Comparison of ENCODE assay signal across 8 mouse cellular contexts in genomic region chr5:34288154-34288716, GRCm38 (mm10). TPM values are rescaled to one million over a fixed set of nuclear protein-coding genes. Genes with fewer than 3 reads are reported as not detected.
DNase-seq lines count a peak whose midpoint lies in the region; ATAC-seq lines count a peak whose summit lies in the region.

Gene Zfyve28, minus strand, starts transcription at chr5:34288449.
Gene Cfap99, plus strand, starts transcription at chr5:34288600.

- peak within 1 kb of the TSS; percentile 92 for H3K4me2 ChIP-seq in hindbrain, embryonic 15.5 days

- H3K27ac ChIP-seq in hindbrain, embryonic 15.5 days (replicated peaks), result peak within 1 kb of the TSS; percentile 74

- peak within 1 kb of the TSS; percentile 70 for H3K9ac ChIP-seq in hindbrain, embryonic 15.5 days

- under 1% methylated on average over 81 of the region's 83 CpGs for WGBS in hindbrain, embryonic 15.5 days

- no peaks in the 10 kb centered on the region for H3K36me3 ChIP-seq in hindbrain, embryonic 15.5 days

- H3K4me1 ChIP-seq in hindbrain, embryonic 15.5 days (replicated peaks), result peaks cover 22% of the 10 kb centered on the region

- H3K4me3 ChIP-seq in hindbrain, embryonic 15.5 days, result peak within 1 kb of the TSS; percentile 89

- H3K27me3 ChIP-seq in hindbrain, embryonic 15.5 days, result peaks cover 6% of the 10 kb centered on the region

- no peaks in the 10 kb centered on the region for H3K9me3 ChIP-seq in hindbrain, embryonic 15.5 days

- peak; percentile 99 for ATAC-seq in hindbrain, embryonic 15.5 days (ENCODE audit: low FRiP score, low read depth)

- peak; percentile 90 for DNase-seq in MN1 (ENCODE audit: low spot score)
- peak; percentile 99 for DNase-seq in cerebellum, adult 9-11 months
- peak; percentile 93 to 94 for DNase-seq in frontal cortex, postnatal 14 days (ENCODE audit: low spot score in 2 of 2)
- peak; percentile 97 for DNase-seq in layer of hippocampus, postnatal 36 days
- DNase-seq in lung, postnatal 14 days, result peak; percentile 58
- DNase-seq in retina, postnatal 7 days (ENCODE audit: low read depth, low spot score), result peak; percentile 71
- DNase-seq in urinary bladder, postnatal 10 days (ENCODE audit: low spot score), result peak; percentile 32

RNA-seq across cellular contexts. Expression of gene Zfyve28, which starts in this region (rescaled TPM):
- 5.3 and 6.2 TPM in 2 replicates for polyA plus RNA-seq in hindbrain, embryonic 15.5 days (2015; fragmentation: Nextera tagmentation; extraction: Ambion mirVana)
- total RNA-seq in layer of hippocampus, postnatal 36 days (2021), result 10 to 100 TPM; 32.0 to 33.1 TPM

RNA-seq across cellular contexts. Expression of gene Cfap99, which starts in this region (rescaled TPM):
- 0.14 TPM in 1 of 2 replicates, not detected in the other for polyA plus RNA-seq in hindbrain, embryonic 15.5 days (2015; fragmentation: Nextera tagmentation; extraction: Ambion mirVana)
- total RNA-seq in layer of hippocampus, postnatal 36 days (2021), result under 1 TPM; 0.32 to 0.40 TPM

Comparison
In these comparisons a context has a peak if more than half of its experiments do, and no peak if none do; other contexts are left out.
1. Peak in every context shown above with its lines: DNase-seq, ATAC-seq, H3K4me3 ChIP-seq and H3K27ac ChIP-seq.
2. DNase-seq: peak in every context shown above with its lines; median percentile 99 in cerebellum, adult 9-11 months; 97 in layer of hippocampus, postnatal 36 days; 94 in frontal cortex, postnatal 14 days; 90 in MN1; 71 in retina, postnatal 7 days; 58 in lung, postnatal 14 days; 32 in urinary bladder, postnatal 10 days.